Mouse (Mus musculus) adrenal gland, adult 10 weeks (tissue): ENCODE measurements around the gene Gimap3. TPM values are rescaled to one million over a fixed set of nuclear protein-coding genes. Genes with fewer than 3 reads are reported as not detected.

ENCODE experiments used
- polyA plus RNA-seq: library from polyadenylated mRNA; stranded (reverse); fragments of 350-450 nt; fragmentation: Illumina TruSeq; extraction: RNeasy Lipid Tissue Mini Kit (QIAGEN cat#74804); gene quantifications from one replicate; pipeline ENCODE4 v1.2.3, GENCODE M21; 2014; ENCODE audit warnings: low read depth, low replicate concordance

Gimap3 gene
- 1.2 TPM for polyA plus RNA-seq

GRCm38 (mm10) chr6:48770696-48771095, at the start of gene Gimap3:
TSS of gene Gimap3 (minus strand) at chr6:48770851.

DNA sequence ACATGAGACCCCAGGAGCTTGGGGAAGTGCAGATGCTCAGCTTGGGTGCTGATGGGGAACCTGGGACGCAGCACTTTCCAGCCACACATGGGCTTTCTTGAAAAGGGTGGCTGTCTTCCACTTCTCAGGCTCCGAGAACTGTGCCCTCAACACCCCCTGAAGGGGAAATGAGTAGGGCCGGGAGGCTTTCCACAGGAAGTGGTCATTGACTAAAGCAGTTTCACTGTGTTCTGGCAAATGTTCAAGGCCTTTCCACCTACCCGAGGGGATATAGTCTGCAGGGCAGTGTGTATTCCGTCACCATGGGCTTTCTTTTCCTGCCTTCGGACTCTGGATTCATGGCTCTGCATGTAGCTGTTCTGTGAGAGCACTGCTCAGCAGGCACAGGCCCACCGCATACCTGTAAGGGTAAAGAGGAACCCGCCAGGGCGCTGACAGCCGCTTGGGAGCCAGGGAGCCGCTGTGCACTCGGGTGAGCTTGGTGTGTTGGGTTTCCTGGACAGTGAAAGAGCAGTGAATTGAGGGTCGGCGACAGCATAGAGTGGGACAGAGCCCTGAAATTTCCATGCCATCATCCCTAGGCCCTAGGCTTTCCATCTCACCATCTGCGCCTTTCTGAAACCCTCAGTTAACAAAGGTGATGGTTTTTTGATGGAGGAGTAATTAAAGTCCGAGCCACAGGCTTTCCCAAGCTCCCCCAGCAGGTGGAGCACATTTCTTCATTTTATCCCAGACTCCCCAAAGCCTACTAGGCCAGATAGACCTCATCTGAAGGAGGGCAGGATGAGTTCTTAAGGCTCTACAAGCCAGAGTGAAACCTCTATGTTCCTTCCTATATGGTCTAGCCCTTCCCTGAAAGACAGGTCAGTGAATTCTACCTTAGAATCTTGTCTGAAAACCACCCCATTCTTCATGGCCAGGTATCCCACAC, 24.4 kb downstream of the Gimap3 start, which contains the start of gene Gimap5:
Gene Gimap5, plus strand, starts transcription at position 239 of the 931 bp plus-strand sequence.

DNA sequence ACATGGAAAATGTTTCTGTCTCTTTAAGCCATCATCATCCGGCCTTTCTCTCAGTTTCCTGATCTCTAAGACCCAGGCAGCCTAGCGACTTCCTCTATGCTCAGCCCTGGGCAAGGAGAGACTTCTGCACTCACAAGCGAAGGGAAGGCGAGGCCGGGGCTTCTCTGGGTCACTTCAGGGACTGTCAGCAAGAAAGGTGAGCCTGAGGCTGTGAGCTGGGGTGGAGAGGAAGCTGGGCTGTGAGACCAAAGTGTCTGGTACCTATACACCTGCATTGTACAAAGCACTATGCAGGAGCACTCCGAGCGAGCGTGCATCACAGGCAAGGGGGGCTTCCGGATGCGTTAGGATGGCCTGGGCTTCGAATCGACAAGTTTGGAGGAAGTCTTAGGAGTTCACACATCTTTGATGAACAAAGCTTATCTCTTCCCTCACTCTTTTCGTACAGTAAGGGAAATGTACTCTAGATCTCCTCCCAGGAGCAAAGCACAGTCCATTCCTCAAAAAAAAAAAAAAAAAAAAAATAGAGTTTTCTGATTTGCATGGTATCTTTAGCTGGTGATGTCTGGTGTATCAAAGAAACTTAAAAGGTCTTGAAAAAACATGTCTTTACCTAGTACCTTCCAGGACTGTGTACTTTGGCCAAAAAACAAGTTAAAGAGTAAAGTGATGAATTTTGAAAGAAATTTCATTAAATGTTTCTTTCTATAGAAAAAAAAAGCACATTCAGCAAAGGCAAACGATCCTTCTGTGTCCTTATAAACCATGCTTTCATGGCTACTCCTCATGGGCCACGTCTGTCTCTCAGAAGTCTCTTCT, 31.5 kb downstream of the Gimap3 start, which contains the start of gene Gimap1:
Gene Gimap1, plus strand, starts transcription at position 94 of the 819 bp plus-strand sequence.

DNA sequence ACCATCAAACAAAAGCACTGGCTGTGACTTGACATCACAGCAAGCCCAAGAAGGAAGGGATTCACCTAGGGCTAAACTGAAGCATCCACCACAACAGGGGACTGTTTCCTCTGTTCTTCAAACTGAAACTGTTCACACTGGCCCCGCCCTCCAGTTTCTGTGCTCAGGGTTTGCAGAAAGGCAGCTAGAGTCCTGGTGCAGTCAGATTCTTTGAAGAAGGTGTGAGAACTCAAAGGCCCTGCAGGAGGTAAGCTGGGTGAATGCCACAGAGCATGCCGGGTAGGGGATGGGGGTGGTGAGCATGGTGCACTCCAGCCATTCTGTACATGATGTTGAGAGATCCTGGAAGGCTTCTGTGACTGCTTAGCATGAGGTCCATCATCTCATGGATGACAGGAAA, 52.2 kb downstream of the Gimap3 start, which contains the start of the genes Gm28053 and Gimap7:
Gene Gm28053, plus strand, starts transcription at position 153 of the 400 bp plus-strand sequence.
Gene Gimap7, plus strand, starts transcription at position 167 of the 400 bp plus-strand sequence.

Other genes with a start within 250 kb of the Gimap3 start
- 55.5 TPM for gene Atp6v0e2, start 233.2 kb downstream of the Gimap3 start, polyA plus RNA-seq
- 8.5 TPM for gene Lrrc61, start 216.1 kb downstream of the Gimap3 start, polyA plus RNA-seq
- gene Rarres2, start 198.1 kb downstream of the Gimap3 start, polyA plus RNA-seq = 7.2 TPM
- gene Gm45021, start 181.2 kb downstream of the Gimap3 start, polyA plus RNA-seq = not detected
- 12.8 TPM for gene Repin1, start 177.0 kb downstream of the Gimap3 start, polyA plus RNA-seq
- not detected for gene Gm44965, start 176.9 kb downstream of the Gimap3 start, polyA plus RNA-seq
- gene Zfp775, start 168.8 kb downstream of the Gimap3 start, polyA plus RNA-seq = 0.12 TPM
- 0.35 TPM for gene AI854703, start 144.1 kb downstream of the Gimap3 start, polyA plus RNA-seq
- 33.4 TPM for gene Gimap8, start 123.6 kb downstream of the Gimap3 start, polyA plus RNA-seq
- 18.7 TPM for gene Gimap9, start 94.7 kb downstream of the Gimap3 start, polyA plus RNA-seq
- 218 TPM for gene Gimap4, start 86.3 kb downstream of the Gimap3 start, polyA plus RNA-seq
- gene Gimap6, start 62.6 kb downstream of the Gimap3 start, polyA plus RNA-seq = 106 TPM
- 4.4 TPM for gene Gm28053, start 52.2 kb downstream of the Gimap3 start, polyA plus RNA-seq
- gene Gimap7, start 52.2 kb downstream of the Gimap3 start, polyA plus RNA-seq = not detected
- gene Gimap1, start 31.8 kb downstream of the Gimap3 start, polyA plus RNA-seq = 2.8 TPM
- gene Gimap5, start 24.7 kb downstream of the Gimap3 start, polyA plus RNA-seq = 10.3 TPM
- 200 TPM for gene Tmem176a, start 70.1 kb upstream of the Gimap3 start, polyA plus RNA-seq
- gene Tmem176b, start 70.6 kb upstream of the Gimap3 start, polyA plus RNA-seq = 47.6 TPM
- gene Aoc1, start 102.0 kb upstream of the Gimap3 start, polyA plus RNA-seq = not detected
- not detected for gene 1600015I10Rik, start 159.0 kb upstream of the Gimap3 start, polyA plus RNA-seq
- not detected for gene Doxl2, start 204.1 kb upstream of the Gimap3 start, polyA plus RNA-seq
- gene Svs1, start 216.0 kb upstream of the Gimap3 start, polyA plus RNA-seq = not detected